Mouse (Mus musculus): ENCODE measurements at regions not wholly inside any gene's neighbourhood (a gene's known extent, or its start where the extent isn't known, plus 50 kb on each side); places are given as distances from the start of the nearest gene placed in this dataset.

GRCm38 (mm10) chr1:137873628-137874027, 301.9 kb downstream of the Ptprc start:
- no peak for DNase-seq (ENCODE audit: low spot score)

GRCm38 (mm10) chr1:137865030-137865429, 310.5 kb downstream of the Ptprc start:
- no peak for DNase-seq (ENCODE audit: low spot score)

GRCm38 (mm10) chr1:137863506-137863905, 312.0 kb downstream of the Ptprc start:
- DNase-seq (ENCODE audit: low spot score) = no peak

- DNase-seq (ENCODE audit: low spot score) = peak; percentile 15
These were observed 323.2 kb downstream of the Ptprc start for GRCm38 (mm10) chr1:137852262-137852661.

- no peak for DNase-seq (ENCODE audit: low spot score)
These were observed 328.1 kb downstream of the Ptprc start for GRCm38 (mm10) chr1:137847311-137847923.

- no peak for DNase-seq (ENCODE audit: low spot score)
These were observed 328.7 kb downstream of the Ptprc start for GRCm38 (mm10) chr1:137846857-137847256.

- DNase-seq (ENCODE audit: low spot score) = no peak
These were observed 335.0 kb downstream of the Ptprc start for GRCm38 (mm10) chr1:137840531-137840930.

GRCm38 (mm10) chr1:137839703-137840102, 335.8 kb downstream of the Ptprc start:
- no peak for DNase-seq (ENCODE audit: low spot score)

GRCm38 (mm10) chr1:137839263-137839662, 336.2 kb downstream of the Ptprc start:
- no peak for DNase-seq (ENCODE audit: low spot score)

GRCm38 (mm10) chr1:137838357-137838756, 337.2 kb downstream of the Ptprc start:
- DNase-seq (ENCODE audit: low spot score) = no peak

- no peak for DNase-seq (ENCODE audit: low spot score)
These were observed 342.0 kb downstream of the Ptprc start for GRCm38 (mm10) chr1:137833535-137833934.

GRCm38 (mm10) chr1:137831284-137831683, 344.2 kb downstream of the Ptprc start:
- DNase-seq (ENCODE audit: low spot score) = peak; percentile 42

GRCm38 (mm10) chr1:137827379-137827778, 348.1 kb downstream of the Ptprc start:
- DNase-seq (ENCODE audit: low spot score) = no peak

GRCm38 (mm10) chr1:137815401-137815888, 360.1 kb downstream of the Ptprc start:
- no peak for DNase-seq (ENCODE audit: low spot score)

GRCm38 (mm10) chr1:137814556-137814955, 361.0 kb downstream of the Ptprc start:
- DNase-seq (ENCODE audit: low spot score) = peak; percentile 60

GRCm38 (mm10) chr1:137813716-137814115, 361.8 kb downstream of the Ptprc start:
- DNase-seq (ENCODE audit: low spot score) = no peak

- DNase-seq (ENCODE audit: low spot score) = peak; percentile 76
These were observed 363.5 kb downstream of the Ptprc start for GRCm38 (mm10) chr1:137811981-137812380.

GRCm38 (mm10) chr1:137806742-137807141, 368.8 kb downstream of the Ptprc start:
- peak; percentile 90 for DNase-seq (ENCODE audit: low spot score)

- peak; percentile 77 for DNase-seq (ENCODE audit: low spot score)
These were observed 369.3 kb downstream of the Ptprc start for GRCm38 (mm10) chr1:137806252-137806651.

GRCm38 (mm10) chr1:137802119-137802518, 373.4 kb downstream of the Ptprc start:
- DNase-seq (ENCODE audit: low spot score) = no peak

- no peak for DNase-seq (ENCODE audit: low spot score)
These were observed 374.8 kb downstream of the Ptprc start for GRCm38 (mm10) chr1:137800752-137801151.

- DNase-seq (ENCODE audit: low spot score) = no peak
These were observed 386.7 kb downstream of the Ptprc start for GRCm38 (mm10) chr1:137788789-137789188.

- DNase-seq (ENCODE audit: low spot score) = no peak
These were observed 388.9 kb downstream of the Ptprc start for GRCm38 (mm10) chr1:137786653-137787052.

- peak; percentile 88 for DNase-seq (ENCODE audit: low spot score)
These were observed 400.9 kb downstream of the Ptprc start for GRCm38 (mm10) chr1:137774586-137774985.
